Mouse (Mus musculus): ENCODE data around the gene Lmntd2.
A peak's percentile ranks its signal among the peaks of the same experiment; 100 is the strongest.

- peak; percentile 73 for TF ChIP-seq POLR2A (IDR thresholded peaks at IDR 0.05; ENCODE audit: insufficient read length, low read depth)
- no peak for TF ChIP-seq USF1 (IDR thresholded peaks at IDR 0.05; ENCODE audit: low read depth)
- peak; percentile 70 for TF ChIP-seq POLR2AphosphoS2 (IDR thresholded peaks at IDR 0.05; ENCODE audit: insufficient read length, low read depth)
These were observed 14.6 kb upstream of the Lmntd2 start, which contains the start of gene Phrf1 for GRCm38 (mm10) chr7:141228279-141229067.
